In genomic region chr10:69910304-69910703, GRCm38 (mm10) we compare ENCODE assay signal across 7 mouse cellular contexts.
DNase-seq lines count a peak whose midpoint lies in the region; ATAC-seq lines count a peak whose summit lies in the region.
"Not testable (repeated sequence)": the region's sequence is repeated elsewhere in the genome, so short reads cannot be mapped to it uniquely, and the experiment has no call there.

No protein-coding gene starts in this region.

- not testable (repeated sequence) for H3K9me3 ChIP-seq in embryonic facial prominence, embryonic 14.5 days (ENCODE audit: control insufficient read depth, low read length); intestine, embryonic 16.5 days (ENCODE audit: control insufficient read depth, low read length)

- peak; percentile 69; the same call in 1 of the 2 replicates for ATAC-seq in embryonic facial prominence, embryonic 14.5 days (ENCODE audit: low read depth)
- peak; percentile 91 for ATAC-seq in intestine, embryonic 16.5 days

- not testable (repeated sequence) for H3K9ac ChIP-seq in embryonic facial prominence, embryonic 14.5 days (ENCODE audit: low read depth, low read length); intestine, embryonic 16.5 days (ENCODE audit: low read depth, low read length)

- not testable (repeated sequence) for H3K4me1 ChIP-seq in embryonic facial prominence, embryonic 14.5 days (ENCODE audit: control insufficient read depth, insufficient read depth, low read length); intestine, embryonic 16.5 days (ENCODE audit: control insufficient read depth, insufficient read depth, low read length)

- not testable (repeated sequence) for H3K27ac ChIP-seq in embryonic facial prominence, embryonic 14.5 days (replicated peaks; ENCODE audit: low read depth, low read length)
- H3K27ac ChIP-seq in intestine, embryonic 16.5 days (ENCODE audit: low read length), result 0 out of 2 replicates have a peak overlapping the region, but pooled peaks have one; percentile 24

- not testable (repeated sequence) for H3K27me3 ChIP-seq in embryonic facial prominence, embryonic 14.5 days (replicated peaks; ENCODE audit: control insufficient read depth, insufficient read depth, low read length); intestine, embryonic 16.5 days (replicated peaks; ENCODE audit: control insufficient read depth, insufficient read depth, low read length)

- 16% methylated on average over 4 of the region's 6 CpGs for WGBS in embryonic facial prominence, embryonic 14.5 days
- WGBS in intestine, embryonic 16.5 days, result 17% methylated on average over 5 of the region's 6 CpGs

- not testable (repeated sequence) for H3K36me3 ChIP-seq in embryonic facial prominence, embryonic 14.5 days (ENCODE audit: control insufficient read depth, insufficient read depth, low read length); intestine, embryonic 16.5 days (ENCODE audit: control insufficient read depth, insufficient read depth, low read length)

- not testable (repeated sequence) for H3K4me2 ChIP-seq in embryonic facial prominence, embryonic 14.5 days (ENCODE audit: low read depth, low read length); intestine, embryonic 16.5 days (ENCODE audit: low read depth, low read length)

- peak; percentile 83 for DNase-seq in adrenal gland, adult 2 months
- DNase-seq in embryonic facial prominence, embryonic 14.5 days (ENCODE audit: low spot score), result peak; percentile 69
- DNase-seq in heart, adult 9 months (ENCODE audit: low spot score in 2 of 2), result peak; percentile 34 to 69
- peak; percentile 47 for DNase-seq in layer of hippocampus, adult 9-11 months
- DNase-seq in lung, postnatal 14 days, result peak; percentile 74
- peak; percentile 80 for DNase-seq in skeletal muscle tissue, adult 2 months (ENCODE audit: low read depth, low spot score)

- H3K4me3 ChIP-seq in embryonic facial prominence, embryonic 14.5 days (ENCODE audit: low read depth, low read length); intestine, embryonic 16.5 days (ENCODE audit: low read length): not testable (repeated sequence)
